Mouse (Mus musculus) CD8-positive naive resting alpha-beta T cell, adult 2 months (primary cell): ENCODE measurements around the gene Klrb1c.
"Not testable (repeated sequence)": the region's sequence is repeated elsewhere in the genome, so short reads cannot be mapped to it uniquely, and the experiment has no call there.

ENCODE experiments used
- DNase-seq, 2 experiments: peaks; one replicate each; pipeline ENCODE4 v3.0.0; 2022; ENCODE audit warnings: low read depth in 2 of 2, low spot score in 2 of 2

The Klrb1c gene

DNA sequence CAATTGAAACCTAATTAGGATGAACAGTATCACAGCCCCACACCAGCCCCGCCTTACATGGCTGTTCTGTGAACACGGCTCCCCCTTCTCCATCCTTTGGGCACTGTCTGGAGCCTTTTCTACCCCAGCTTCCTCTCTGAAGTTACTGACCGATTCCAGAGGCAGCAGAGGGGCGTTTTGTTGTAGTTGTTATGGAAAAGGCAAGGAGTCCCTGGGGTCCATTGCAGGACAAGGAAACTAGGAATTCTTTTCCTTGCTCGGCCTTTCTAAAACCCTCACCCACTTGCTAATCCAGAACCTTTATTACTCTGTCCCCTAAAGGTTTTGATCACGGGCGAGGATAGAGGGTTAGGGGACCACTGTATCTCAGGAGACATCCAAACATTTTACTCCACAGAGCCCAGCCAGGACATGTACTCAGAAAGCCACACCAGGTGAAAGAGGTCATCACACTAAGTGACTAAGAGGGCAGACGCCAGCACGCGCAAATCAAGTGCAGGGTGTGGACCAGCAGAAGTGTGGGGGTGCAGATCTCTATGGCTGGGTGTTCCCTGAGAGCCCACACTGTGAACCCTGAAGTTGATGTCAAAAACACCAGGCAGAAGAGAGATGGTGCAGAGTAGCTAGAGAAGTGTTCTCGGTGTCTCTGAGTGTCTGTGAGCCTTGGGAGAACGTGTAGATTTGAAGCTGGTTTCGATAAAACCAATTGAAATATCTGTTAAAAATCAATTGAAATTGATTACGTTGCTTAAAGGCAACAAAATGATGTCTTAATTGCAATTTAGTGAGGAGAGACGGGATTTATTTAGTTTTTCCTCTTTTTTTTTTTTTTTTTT lies 9.1 kb upstream of the Klrb1c start:
- DNase-seq: peak; percentile 21 to 25

DNA sequence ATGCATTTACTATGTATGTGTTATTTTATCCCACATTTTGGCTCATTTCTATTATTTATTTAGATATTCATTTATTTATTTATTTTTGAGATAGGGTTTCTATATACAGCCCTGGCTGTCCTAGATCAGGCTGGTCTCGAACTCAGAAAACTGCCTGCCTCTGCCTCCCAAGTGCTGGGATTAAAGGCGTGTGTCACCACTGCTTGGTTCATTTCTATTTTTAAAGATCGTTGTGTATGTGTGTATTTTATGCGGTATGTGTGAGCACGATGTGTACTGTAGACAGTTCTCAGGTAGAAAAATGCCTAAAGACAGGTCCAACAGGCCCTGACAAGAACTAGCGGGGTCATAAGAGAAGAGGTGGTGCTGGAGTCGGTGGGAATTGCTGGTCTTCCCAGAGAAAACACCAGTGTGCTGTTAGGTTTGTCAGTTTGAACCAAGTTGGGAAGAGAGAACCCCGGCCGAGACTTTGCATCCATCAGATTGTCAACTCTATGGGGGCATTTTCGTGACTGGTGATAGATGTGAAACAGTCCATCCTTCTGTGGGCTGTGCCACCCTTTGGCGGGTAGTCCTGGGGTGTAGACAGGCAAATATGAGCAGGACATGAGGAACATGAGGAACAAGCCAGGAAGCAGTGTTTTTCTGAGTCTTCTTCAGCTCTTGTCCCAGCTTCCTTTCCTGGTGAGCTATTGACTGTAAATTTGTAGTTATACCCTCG lies 8.3 kb upstream of the Klrb1c start:
- DNase-seq: no peak

DNA sequence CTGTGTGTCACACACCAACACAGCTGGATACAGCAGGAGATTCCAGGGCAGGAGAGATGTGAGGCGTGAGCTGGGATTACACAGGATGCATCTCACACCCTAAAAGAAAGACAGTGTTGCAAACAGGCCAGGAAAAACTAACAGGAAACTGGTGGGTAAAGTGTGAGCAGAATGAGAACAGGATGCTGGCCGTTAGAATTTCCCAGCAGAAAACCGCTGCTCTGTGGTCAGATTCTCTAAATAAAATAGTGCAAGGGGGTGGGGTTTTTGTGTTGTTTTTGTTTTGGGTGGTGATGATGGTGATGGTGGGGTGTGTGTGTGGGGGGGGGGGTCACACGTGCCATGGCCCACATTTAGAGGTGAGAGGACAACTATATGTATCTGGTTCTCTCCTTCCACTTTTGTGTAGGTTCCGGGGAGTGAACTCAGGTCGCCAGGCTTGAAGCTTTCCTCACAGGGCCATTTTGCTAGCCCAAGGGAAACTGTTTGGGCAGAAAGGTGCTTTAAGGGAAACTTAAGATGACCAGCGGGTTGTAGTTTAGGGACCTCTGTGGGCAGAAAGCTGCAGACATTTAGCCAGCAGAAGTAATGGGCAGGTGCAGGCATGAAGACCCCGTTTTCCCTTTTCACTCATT lies 7.4 kb upstream of the Klrb1c start:
- DNase-seq: peak; percentile 30 to 51

DNA sequence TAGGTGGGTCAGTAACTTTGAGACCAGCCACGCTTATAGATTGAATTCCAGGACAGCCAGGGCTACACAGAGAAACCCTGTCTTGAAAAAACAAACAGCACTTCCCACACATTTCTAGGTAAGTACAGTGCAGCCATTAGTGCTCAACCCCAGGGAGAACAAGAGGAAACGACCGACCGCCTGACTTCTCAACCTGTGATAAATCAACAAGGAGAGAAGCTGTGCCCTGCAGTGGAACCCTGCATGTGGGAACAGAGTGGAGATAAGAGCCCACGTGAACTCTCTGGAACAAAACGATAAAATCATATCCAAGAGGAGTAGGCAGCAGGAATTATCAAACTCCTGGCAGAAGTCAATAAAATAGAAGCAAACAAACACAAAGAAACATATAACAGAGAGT lies 4.7 kb upstream of the Klrb1c start:
- DNase-seq: no peak

DNA sequence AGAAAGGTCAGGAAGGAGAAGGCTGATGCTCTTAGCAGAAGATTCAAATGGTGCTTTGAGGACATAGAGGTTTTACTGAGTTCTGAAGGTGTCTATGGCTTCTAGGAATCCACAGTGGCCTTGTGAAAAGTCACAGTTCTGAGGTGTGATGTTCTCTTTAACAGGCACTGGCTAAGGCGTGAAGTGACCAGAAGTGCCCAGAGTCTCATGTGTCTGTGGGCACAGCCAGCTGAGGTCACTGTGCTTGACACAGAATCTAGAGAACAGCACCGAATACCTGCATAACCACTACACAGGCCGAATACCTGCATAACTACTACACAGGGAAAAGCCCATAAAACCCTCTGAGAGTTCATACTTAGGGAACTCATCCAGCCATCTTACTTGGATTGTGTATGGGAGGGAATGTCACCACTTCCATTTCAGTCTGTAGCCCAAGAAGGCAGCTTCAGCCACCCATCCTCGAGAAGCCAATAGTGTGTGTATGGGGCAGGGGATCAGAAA lies 1.5 kb upstream of the Klrb1c start:
- DNase-seq: not testable (repeated sequence)

DNA sequence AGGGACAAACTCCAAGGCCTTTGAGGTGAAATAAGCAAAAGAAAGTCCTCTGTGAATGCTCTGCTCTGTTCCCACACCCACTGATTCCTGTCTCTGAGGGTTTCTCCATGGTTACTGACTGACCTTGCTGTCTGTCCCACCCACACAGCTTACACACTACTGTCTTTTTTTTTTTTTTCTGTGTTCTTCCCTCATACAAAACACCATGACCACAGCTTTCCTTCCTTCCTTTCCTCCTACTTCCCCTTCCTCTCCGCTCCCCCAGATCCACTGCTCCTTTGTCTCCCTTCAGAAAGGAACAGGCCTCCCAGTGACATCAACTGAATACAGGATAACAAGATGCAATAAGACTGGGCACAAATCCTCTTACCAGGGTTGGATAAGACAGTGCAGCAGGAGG lies 498 bp downstream of the Klrb1c start:
- no peak for DNase-seq

DNA sequence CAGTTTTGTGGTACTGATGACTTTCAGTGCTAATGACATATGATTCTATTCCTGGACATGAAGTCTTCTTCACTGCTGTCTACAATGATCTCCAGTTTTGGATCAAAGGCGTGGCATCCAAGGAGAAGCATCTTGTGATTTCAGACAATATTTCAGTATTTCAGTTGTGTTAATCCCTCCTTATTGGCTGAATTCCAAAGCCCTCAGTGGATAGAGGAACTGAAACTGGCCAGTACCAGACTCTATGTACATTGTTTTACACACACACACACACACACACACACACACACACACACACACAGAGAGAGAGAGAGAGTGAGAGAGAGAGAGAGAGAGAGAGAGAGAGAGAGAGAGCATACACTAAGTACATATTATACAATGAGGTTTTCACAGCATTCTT lies 2.6 kb downstream of the Klrb1c start:
- DNase-seq: not testable (repeated sequence)

DNA sequence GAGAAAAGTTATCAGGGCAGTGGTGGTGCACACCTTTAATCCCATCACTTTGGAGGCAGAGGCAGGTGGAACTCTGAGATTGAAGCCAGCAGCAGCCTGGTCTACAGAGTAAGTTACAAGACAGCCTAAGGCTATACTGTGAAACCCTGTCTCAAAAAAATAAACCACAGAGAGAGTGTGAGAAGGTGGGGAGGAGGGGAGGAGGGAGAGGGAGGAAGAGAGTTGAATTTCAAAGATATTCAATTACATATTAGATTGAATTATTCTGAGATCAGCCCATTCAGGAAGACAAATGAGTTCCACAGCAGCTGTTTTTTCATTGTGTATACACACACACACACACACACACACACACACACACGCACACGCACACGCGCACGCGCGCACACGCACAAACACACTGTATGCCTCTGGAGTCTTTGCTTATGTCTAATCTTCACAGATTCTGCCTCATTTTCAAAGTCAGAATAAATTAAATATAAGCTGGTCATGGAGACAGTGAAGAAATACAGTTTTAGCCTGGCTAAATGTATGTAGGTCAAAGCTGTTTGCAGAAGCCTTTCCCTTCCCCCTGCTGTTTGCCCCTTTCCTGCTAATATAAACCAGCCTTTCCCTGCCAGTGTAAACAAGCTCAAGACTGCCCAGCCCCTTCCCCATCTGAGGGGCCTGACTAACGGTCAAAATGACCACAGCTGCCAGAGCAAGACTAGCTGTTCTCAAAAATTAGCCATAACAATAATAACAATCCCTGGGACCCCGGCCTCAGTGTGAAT lies 19.3 kb downstream of the Klrb1c start:
- no peak for DNase-seq

DNA sequence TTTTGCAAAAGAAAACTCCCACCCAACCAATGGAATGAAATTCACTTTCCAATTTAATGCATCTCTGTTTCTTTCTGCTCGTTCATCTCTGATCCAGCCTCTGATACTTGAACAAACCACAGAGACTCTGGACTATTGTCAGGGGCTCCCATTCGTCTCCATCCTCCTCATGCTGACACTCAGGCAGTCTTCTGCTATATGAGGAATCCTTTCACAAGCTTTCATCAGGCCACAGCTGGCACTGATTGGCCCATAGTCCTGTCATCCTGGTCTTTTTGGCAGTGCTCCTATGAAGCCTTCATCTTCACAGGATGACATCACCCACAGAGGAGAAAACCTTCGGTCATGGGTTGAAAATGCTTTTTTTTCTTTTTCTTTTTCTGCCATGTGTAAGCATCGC lies 21.0 kb downstream of the Klrb1c start:
- no peak for DNase-seq

DNA sequence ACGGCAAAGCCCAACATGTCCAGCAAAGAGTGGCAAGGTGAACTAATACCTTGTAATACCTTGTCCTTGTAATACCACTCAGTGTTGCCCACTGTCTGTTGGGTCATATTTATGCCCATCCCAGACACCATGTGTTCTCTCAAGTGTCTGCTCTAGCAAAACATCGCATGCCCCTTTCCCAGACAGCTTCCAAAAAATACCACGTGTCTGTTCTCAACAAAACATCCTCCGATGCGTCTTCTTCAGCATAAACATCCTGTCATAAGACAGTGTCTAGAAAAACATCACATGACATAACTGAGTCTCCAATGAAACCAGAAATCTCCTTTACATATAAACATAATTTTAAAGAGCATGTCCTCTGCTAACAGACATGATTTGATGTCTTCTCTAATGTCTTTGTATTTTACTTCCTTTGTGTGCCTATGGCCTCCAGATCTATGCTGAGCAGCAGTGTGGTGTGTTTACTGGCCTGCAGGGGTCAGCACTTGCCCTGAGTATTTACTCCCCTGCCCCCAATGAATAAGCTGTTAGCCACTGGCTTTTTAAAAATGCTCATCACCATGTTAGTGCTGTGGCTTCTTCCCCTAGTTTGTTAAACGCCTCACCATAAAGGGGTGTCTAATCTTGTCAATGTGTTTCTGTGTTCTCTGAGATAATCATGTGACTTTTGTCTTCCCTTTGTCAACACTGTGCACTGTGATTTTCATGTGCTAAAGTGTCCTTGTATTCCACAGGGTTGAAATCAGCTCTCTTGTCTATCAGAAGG lies 22.3 kb downstream of the Klrb1c start:
- peak; percentile 35 to 50 for DNase-seq

DNA sequence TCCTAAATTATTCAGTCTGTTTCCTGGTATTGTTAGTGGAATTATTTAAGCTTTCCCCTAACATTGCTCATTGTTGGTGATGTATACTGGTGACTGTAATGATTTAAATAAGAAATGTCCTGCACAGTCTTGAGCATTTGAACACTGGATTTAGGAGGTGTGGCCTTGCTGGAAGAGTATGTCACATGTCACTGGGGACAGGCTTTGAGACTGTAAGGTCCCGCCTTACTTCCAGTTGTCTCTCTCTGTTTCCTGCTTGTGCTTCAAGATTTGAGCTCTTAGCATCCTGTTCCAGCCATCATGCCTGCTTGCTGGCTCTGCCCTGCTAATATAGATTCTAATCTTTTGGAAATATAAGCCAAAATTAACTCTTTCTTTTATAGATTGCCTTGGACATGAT lies 23.8 kb downstream of the Klrb1c start:
- DNase-seq: no peak

DNA sequence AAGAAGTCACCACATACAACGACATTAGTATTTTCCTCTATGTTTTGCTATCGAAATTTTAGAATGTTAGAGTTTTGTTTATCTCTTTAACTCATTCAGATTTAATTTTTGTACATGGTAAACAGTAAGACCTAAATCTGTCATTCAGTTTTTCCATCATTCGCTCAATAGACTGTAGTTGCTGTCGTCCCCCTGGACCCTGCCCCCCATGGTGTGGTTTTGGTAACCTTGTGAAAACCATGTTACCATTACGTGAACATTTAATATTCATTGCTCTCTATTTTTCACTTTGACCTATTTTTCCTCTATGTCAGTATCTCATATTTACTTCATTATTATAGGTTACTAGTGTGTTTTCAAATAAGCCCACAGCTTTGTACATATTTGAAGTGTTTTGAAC lies 24.4 kb downstream of the Klrb1c start:
- no peak for DNase-seq

DNA sequence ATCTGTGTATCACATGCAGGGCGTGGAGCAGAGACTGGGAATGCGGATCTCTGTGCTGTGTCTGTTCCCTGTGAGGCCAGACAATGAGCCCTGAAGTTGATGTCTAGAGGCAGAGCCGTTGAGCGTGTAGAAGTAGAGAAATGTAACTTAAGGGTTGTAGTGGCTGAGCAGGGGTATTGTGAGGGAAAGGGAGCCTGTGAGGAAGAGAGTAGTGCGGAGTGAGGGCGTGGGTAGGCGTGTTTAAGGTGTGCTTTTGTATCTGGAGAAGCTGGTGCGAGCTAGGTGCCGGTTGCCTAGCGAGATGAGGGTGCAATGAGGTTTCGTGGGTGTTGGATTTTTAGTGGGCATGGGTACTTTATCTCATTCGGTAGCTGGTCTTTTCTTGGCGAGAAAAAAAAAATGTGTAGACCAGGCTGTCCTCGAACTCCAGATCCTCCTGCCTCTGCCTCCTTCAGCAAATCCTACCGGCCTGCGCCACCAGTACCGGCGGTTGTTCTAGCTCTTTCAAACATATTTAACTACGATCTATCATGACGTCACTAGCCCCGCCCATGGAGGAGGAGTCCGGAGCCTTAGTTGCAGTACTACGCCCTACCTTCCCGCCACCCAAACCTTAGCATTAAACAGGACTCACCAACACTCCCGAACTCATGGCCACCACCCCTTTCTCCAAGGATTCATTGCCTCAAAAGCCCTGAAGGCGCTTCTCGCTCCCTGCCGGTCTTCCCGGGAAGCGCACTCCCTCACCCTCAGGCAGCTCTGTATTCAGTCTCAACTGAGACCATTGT lies 25.1 kb downstream of the Klrb1c start:
- peak; percentile 96 to 98 for DNase-seq

DNA sequence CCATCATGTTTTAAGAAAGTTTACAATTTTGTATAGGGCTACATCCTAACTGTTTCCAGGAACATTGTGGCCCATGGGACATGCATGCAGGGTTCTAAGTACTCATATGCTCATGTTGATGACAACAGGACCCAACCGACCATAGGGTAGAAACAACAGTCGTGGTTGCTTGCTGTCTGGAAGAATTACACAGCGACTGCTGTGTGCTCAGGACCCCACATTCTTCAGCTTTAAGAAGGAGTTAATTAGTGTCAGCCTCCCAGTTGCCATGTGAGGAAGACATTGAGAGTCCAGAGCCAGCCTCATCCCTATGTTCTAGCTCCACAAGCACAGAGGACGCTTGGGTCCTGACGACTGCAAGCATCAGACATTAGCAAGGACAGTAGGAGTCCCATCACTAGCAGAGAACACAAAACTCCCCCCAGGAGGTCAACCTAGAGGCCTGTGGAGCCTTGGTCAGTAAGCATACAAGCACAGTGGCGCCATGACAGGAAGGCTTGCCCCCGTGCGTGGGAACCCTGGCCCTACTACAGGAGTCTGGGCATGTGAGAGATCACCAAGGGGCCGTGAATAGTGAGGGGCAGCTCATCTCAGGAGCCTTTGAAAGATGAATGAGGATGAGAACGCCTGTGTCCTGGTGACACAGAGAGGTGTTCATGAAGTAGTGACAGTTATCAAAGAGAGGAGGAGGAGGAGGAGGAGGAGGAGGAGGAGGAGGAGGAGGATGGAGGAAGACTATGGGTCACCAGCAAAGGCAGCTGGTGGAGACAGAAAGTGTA lies 25.9 kb downstream of the Klrb1c start:
- not testable (repeated sequence) for DNase-seq

DNA sequence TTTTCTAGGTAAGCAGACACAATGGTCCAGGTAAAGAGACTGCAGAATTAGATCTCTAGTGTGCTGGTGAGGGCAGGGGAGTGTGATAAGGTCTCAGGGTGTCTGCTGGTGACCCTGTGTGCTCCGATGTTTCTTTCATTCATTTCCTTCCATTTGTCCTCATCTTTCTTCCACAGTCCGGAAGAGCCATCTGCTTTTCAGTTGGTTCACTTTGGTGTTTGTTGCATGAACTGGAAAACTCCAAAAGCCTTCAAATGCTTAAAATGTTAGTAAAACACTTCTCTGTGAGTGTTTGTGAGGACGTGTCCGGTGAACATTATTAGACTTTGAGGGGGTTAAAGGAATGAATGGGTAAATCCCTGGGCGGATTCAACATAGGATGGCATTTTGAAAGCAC lies 27.9 kb downstream of the Klrb1c start:
- no peak for DNase-seq

DNA sequence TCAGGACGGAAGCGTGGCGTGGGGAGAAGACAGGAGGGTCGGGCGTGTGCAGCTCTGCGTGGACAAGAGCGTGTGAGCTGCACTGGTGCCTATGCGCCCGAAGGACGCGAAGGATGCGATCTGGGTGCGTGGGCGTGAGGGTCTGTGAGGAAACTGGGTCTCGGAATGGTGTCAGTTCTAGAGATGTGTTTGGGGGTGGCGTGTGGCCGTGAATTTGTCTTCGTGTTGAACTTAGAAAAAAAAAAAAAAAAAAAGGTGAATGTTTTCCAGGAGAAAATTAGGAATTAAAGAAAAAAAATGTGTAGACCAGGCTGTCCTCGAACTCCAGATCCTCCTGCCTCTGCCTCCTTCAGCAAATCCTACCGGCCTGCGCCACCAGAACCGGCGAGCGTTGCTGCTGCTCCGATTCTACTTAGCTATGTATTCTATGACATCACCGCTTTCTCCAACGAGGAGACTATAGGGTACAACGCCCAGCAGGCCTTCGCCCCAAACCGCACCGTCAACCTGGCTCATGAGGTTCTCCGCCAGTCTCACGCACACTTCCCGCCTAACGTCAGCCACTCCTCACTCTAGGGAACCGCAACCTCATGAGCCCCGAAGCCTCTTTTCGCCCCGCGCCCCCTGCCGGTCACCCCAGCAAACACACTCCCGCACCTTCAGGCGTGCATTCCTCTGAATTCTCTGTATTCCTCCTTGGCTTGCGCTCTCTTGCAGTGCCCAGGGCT lies 28.4 kb downstream of the Klrb1c start:
- peak; percentile 88 to 91 for DNase-seq

DNA sequence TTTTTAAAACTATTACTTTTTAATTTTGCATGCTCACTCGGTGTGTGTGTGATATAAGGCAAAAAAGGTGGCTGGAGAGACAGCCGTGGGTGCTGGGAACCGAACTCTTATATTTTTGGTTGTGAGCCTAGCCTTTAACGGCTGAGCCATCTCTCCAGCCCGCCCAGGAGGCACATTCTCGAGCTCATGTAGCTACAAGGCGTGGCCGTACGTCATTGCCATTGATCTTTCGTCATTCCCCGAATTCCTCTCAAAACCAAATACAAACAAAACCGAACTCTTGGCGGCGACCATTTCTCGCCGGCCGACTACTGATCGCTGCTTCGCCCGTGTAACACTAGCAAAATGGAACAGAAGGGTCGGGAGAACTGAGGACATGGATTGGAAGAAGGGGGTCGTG lies 29.0 kb downstream of the Klrb1c start:
- DNase-seq: peak; percentile 96 to 98
